Mouse (Mus musculus): ENCODE data around the gene Fam171b.

DNA sequence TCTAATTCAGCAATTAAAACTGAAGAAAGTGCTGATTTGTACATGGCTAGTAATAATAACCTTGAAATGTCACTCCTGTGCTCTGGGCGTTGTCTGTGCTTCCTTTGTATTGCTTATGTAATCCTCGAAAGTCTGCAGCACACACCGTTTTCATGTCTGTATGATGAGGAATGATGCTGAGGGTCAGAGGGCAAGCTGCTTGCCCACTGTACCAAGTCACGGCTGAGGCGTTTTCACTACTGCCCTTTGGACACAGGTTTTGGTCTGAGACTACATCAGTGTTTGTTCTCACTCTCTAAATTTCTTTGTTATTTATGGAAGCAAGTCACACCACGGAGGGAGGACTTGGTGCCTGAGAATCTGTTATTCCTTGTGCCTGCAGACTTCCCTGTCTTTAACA lies 46.4 kb upstream of the Fam171b start:
- TF ChIP-seq CTCF (IDR thresholded peaks at IDR 0.05; ENCODE audit: low read depth) (no peak), EP300 (IDR thresholded peaks at IDR 0.05; ENCODE audit: low read depth) (no peak)

Data from liver, embryonic 14.5 days (tissue).